Mouse (Mus musculus) right cerebral cortex, postnatal 10 days (tissue): ENCODE measurements around the gene Tmem79.
"Not testable (repeated sequence)": the region's sequence is repeated elsewhere in the genome, so short reads cannot be mapped to it uniquely, and the experiment has no call there.

ENCODE experiments used
- DNase-seq, 2 experiments: peaks; one replicate each; pipeline ENCODE4 v3.0.0; 2021; ENCODE audit warnings: low spot score in 2 of 2

Gene Tmem79

DNA sequence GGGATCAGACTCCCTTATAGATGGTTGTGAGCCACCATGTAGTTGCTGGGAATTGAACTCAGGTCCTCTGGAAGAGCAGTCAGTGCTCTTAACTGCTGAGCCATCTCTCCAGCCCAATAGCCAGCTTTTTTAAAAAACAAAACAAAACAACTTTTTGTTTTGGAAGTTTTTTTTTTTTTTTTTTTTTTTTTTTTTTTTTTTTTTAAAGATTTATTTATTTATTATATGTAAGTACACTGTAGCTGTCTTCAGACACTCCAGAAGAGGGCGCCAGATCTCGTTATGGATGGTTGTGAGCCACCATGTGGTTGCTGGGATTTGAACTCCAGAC lies 50.4 kb downstream of the Tmem79 start:
- not testable (repeated sequence) for DNase-seq

DNA sequence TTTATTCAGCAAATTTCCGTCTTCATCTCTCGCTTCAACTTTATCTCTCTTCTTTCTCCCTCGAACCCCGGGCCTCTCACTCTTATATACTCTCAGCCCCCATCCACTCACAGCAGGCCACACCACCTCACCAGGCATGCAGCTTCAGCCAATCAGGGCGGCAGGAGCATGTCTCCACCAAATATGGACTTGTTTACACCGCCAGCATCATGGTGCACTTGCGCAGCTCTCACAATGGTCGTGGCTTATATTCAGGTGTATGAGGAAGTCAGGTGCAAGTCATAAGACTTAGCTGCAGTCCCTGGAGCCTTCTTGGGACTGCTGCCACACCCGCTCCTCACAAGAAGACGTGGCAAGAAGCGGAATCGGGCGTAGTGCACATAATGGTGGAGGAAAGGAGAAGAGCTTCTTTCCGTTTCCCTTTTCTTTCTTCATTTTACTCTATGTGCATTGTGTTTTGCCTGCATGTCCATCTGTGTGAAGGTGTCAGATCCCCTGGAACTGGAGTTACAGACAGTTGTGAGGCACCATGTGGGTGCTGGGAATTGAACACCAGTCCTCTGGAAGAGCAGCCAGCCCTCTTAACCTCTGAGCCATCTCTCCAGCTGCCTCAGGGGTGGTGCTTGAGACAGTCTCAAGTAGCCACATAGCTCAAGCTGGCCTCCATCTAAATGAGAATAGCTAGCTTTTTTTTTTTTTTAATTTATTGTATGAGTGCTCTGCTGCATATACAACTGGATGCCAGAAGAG lies 51.0 kb downstream of the Tmem79 start:
- DNase-seq: not testable (repeated sequence)

DNA sequence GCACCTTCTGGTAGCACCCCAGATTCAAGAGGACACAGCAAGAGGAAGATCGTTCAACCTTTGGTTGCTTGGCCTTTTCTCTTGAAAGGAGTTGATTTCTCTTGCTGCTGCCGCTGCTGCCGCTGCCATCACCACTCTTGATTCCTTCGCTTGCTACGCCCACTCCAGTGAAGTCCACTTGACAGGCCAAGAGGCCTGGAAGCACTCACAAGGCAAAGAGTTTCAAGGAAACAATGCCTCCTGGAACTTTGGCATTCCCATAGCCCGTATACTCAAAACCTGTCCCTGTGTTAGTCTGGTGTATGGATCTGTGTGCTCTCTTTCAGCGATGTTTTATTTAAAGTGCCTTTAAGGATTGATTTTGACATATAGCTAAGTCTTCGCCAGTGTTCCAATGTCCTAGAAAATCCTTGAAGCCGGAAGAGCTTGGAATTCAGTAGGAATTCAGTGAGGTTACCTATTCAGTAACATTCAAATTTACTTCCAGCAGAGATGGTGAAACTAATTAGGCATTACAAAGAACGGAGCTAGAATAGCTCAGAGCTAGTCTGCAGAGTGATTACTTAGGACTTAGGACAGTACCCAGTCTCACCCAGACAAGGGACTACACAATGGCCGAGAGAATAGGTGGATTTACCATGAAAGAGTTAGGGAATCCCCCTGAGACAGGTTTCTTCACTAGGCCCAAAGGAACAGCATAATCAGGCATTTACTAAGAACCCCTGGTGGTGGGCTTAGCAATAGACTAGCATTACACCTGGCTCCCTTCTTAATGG lies 54.6 kb downstream of the Tmem79 start:
- DNase-seq: not testable (repeated sequence)

DNA sequence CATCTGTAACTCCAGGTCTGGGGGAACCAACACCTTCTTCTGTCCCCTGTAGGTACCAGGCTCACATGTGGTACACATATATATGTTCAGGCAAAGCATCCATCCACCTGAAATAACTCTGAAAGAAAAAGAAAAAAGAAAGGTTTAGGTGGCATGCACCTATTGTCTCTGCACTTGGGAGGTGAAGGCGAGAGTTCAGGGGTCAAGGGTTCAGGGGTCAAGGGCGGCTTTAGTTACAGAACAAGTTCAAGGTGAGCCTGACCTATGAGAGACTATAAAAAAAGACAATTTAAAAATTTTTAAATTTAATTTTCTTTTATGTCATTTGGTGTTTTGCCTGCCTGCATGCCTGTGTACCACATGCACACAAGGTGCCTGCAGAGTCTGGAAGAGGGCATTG lies 55.9 kb downstream of the Tmem79 start:
- no peak for DNase-seq
